Mouse (Mus musculus) layer of hippocampus, adult 2 months (tissue): ENCODE results near the gene 1700012P22Rik. TPM values are rescaled to one million over a fixed set of nuclear protein-coding genes. Genes with fewer than 3 reads are reported as not detected.

Experiments
- DNase-seq, 2 experiments: peaks; one replicate each; pipeline ENCODE4 v3.0.0; 2022; ENCODE audit warnings: low spot score in 2 of 2
- H3K27ac ChIP-seq: fragments of 200-600 bp; 2 replicates; pipeline ENCODE4 v1.8.1; 2022
- H3K4me3 ChIP-seq: fragments of 200-600 bp; 2 replicates; pipeline ENCODE4 v1.8.1; 2022; ENCODE audit warnings: mild to moderate bottlenecking
- CTCF ChIP-seq: fragments of 200-600 bp; conservative IDR thresholded peaks from 2 replicates; pipeline ENCODE4 v1.8.1; 2022; ENCODE audit warnings: antibody characterized with exemption, mild to moderate bottlenecking, moderate library complexity
- long read RNA-seq, 2 experiments: library from polyadenylated mRNA; stranded (forward); transcript quantifications; one replicate each; pipeline ENCODE4 v2.0.0; 2021; ENCODE audit warnings: borderline mapping rate in 2 of 2
- total RNA-seq, 2 experiments: library from RNA; stranded (reverse); gene quantifications; 2 replicates each; pipeline ENCODE4 v1.2.3; 2021

The 1700012P22Rik gene
- not detected for total RNA-seq
- long read RNA-seq, experiment 1: 0 reads
- long read RNA-seq, experiment 2: 0 reads

DNA sequence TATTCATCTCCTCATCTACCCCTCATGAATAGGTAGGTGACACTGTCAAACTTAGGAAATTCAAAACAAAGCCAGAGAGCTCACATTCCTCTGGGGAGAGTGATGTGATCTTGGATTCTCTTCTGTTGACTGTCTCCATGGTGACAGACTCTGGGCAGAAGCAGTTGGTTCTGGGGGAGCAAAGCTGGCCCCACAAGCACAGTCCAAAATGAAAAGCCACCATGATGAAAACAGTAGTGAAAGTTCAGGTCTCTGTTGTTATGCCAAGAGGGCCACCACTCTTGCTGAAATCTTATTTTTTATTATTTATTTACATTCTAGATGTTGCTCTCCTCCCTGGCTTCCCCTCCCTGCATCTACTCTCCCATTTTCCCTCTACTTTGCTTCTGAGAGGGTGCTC lies at the start of gene 1700012P22Rik:
Gene 1700012P22Rik, minus strand, starts transcription at position 101 of the 400 bp plus-strand sequence.
- no peak for DNase-seq
- Histone ChIP-seq H3K4me3 (no peak within 1 kb of the TSS), H3K27ac (no peak within 1 kb of the TSS)
- TF ChIP-seq CTCF: no peak

DNA sequence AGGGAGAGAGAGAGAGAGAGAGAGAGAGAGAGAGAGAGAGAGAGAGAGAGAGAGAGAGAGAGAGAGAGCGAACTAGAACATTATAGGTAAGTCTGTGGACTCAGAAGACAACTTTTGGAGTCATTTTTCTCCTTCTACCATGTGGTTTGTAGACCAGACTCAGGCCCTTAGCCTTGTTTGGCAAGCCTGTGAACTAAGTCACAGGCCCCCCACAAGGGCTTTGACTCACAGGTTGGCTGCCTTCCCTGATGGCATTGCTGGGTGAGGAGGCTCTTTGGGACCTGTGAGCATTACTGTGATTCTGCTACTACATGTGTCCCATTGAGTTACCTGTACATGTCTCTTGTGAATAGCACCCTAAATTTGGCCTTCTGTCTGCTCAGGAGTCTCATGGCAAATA lies 29.5 kb upstream of the 1700012P22Rik start:
- no peak overlapping the region for H3K4me3 ChIP-seq
- no peak for DNase-seq
- no peak for TF ChIP-seq CTCF
- H3K27ac ChIP-seq: no peak overlapping the region

DNA sequence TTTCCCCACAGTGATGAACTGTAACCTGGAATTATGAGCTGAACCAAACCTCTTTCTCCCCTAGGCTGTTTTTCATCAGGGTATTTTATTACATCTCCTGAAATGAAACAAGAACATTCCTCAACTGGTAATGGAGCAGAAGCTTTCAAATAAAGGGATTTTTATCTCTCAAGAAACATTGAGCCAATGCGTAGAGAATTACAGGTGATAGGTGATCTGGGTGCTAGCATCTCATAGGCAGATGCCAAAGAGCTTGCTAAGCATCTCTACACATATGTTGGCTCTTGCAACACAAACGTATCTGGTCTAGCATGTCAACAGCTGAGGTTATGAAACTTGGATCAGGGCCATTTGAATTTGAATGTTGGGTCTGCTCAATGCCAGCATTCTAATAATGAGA lies 26.6 kb upstream of the 1700012P22Rik start:
- H3K27ac ChIP-seq: no peak overlapping the region
- no peak for TF ChIP-seq CTCF
- DNase-seq: no peak
- H3K4me3 ChIP-seq: no peak overlapping the region

DNA sequence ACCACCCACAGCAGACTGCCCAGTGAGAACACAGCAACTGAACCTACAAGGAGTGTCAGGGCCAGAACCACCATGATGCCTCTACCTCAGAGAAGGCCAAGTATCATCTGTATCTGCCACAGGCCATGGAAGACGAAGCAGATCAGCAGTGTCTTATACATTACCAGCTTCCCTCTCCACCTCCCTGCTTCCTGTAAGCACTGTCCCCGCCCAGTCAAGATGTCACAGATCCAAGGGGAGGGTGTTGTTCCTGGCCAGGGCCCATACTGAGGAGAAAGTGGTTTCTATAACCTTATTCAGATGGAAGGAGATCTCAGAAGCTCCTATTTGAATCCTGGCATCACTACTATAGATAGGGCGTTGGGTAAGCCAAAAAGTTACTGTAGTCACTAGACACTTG lies 25.1 kb upstream of the 1700012P22Rik start, which contains the start of gene Aadacl3:
Gene Aadacl3, minus strand, starts transcription at position 101 of the 400 bp plus-strand sequence.
- no peak for TF ChIP-seq CTCF
- Histone ChIP-seq H3K27ac (no peak within 1 kb of the TSS), H3K4me3 (no peak within 1 kb of the TSS)
- DNase-seq: no peak

DNA sequence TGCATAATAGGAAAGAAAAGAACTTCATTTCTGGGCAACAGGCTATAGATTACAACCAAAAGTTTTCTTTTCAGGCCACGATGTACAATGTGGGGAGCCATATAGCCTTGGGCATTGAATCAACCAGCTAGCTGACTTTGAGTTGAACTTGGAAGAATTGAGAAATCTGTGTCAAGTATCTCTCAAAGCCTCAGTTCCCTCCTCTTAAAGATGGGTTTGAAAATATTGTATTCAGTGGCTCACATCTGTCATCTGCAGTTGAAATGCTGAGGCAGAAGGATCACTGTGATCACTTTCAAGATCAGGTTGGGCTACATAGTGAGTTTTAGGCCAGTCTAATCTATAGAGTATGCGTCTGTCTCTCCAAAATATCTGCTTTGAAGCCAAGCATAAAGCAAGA lies 14.6 kb upstream of the 1700012P22Rik start, which contains the start of gene Gm9944:
Gene Gm9944, minus strand, starts transcription at position 101 of the 400 bp plus-strand sequence.
- no peak within 1 kb of the TSS for H3K4me3 ChIP-seq
- TF ChIP-seq CTCF: no peak
- DNase-seq: no peak
- H3K27ac ChIP-seq: no peak within 1 kb of the TSS

DNA sequence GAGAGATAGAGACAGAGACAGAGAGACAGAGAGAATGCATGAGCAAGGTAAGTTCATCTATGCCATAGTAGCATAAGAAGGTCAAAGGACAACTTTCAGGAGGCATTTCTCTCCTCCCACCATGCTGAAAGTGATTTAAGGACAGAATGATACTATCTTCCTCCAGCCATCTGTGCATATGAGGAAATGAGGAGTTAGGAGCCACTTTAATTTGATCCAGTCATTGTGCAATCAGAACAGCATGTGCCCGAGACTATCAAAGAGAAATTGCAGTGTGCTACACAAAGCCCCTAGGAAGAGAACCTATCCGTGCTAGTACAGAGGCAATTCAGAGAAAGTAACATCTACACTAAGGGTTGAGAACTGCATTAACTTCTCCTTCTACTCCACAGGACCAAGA lies 10.0 kb upstream of the 1700012P22Rik start:
- Histone ChIP-seq H3K4me3 (no peak overlapping the region), H3K27ac (no peak overlapping the region)
- no peak for DNase-seq
- no peak for TF ChIP-seq CTCF

DNA sequence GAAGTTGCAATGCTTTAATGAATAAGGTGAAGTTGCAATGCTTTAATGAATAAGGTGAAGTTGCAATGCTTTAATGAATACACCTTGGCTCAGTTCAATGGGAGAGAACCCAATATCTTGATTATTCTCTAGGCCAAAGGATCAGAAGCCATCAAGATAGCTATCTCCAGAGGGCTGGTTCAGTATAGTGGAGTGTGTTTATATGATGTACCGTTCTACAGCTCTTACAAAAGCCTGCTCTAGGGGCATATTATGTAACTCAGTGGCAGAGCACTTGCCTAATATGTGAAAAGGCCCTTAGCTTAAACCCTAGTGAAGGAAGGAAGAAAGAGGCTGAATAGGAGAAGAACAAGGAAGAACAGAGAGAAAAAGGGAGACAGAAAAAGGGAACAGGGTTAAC lies 3.0 kb upstream of the 1700012P22Rik start:
- DNase-seq: no peak
- no peak overlapping the region for H3K27ac ChIP-seq
- TF ChIP-seq CTCF: no peak
- H3K4me3 ChIP-seq: no peak overlapping the region

DNA sequence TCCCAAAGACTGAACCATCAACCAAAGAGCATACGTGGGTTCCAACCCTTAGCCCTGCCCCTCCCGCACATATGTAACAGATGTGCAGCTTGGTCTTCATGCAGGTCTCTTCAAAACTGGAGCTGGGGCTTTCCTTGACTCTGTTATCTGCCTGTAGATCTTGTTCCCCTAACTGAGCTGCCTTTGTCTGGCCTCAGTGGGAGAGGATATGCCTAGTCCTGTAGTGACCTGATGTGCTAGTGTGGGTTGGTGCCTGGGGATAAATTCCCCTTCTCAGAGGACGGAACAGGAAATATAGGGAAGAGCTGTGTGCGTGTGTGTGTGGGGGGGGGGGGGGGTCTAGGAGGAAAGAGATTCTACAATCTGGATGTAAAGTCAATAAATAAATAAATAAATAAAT lies 2.5 kb upstream of the 1700012P22Rik start:
- no peak for TF ChIP-seq CTCF
- no peak for DNase-seq
- H3K4me3 ChIP-seq: no peak overlapping the region
- no peak overlapping the region for H3K27ac ChIP-seq

DNA sequence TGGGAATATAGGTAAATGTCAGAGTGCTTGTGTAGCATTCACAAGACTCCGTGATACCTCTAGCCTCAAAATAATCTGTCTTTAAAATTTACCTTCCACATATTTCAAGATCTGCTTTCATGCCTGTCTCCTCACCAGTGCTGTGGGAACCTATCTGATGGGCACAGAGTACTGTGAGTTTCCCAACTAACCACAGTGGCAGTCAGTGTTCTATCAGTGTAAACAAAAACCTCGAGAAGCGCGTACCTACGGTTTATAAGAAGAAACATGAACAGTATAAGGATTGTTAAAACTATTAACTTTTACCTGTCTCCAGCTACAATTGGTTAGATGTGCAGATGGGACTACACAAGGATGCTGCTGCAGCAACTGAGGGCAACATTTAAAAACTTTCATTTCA lies 5.4 kb downstream of the 1700012P22Rik start:
- no peak overlapping the region for H3K4me3 ChIP-seq
- no peak for DNase-seq
- no peak for TF ChIP-seq CTCF
- H3K27ac ChIP-seq: no peak overlapping the region

DNA sequence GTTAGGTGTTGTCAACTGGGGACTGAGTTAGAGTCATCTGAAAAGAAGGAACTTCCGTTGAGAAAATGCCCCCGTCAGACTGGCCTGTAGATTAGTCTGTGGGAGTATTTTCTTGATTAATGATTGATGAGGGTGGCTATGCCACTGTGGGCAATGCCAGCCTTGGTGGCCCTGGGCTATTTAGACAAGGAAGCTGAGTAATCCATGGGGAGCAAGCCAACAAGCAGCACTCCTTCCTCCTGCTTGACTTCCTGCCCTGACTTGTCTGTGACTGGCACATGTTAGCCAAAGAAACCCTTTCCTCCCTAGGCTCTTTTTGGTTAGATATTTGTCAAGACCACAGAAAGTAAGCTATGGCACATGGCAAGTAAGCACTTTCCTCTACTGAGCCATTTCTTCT lies 7.8 kb downstream of the 1700012P22Rik start:
- no peak for DNase-seq
- TF ChIP-seq CTCF: no peak
- no peak overlapping the region for H3K27ac ChIP-seq

DNA sequence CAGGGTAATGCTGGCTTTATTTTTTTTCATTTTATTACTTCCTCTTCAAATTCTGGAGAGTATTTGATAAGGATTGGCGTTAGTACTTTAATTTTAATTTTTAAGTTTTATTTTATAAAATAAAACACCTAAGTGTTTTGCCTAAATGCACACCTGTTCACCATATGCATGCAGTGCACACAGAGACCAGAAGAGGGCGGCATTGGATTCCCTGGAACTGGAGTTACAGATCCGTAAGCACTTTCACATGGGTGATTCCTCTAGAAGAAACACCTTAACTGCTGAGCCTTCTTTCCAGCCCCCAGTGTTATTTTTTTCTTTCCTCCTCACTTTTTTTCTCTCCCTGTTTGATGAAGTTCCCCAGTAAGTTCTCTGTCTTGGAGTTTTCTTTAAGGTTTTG lies 9.7 kb downstream of the 1700012P22Rik start:
- H3K4me3 ChIP-seq: no peak overlapping the region
- no peak for DNase-seq
- no peak overlapping the region for H3K27ac ChIP-seq
- TF ChIP-seq CTCF: peak; percentile 48

More for the DNA sequence above, 7.8 kb downstream of the 1700012P22Rik start:
- no peak overlapping the region for H3K4me3 ChIP-seq

DNA sequence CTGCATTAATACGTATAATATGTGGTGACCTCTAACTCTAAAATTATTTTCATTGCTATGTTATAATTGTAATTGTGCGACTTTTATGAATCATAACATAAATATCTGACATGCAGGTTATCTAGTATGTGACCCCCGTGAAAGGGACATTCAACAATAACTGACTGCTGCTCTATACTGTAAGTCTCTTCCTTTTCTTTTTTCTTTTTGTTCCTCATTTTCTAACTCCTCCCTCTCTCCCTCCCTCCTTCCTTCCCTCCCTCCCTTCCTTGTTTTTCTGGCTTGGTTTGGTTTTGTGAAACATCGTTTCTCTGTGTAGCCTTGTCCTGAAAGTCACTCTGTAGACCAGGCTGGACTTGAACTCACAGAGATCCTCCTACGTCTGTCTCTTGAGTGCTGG lies 14.0 kb downstream of the 1700012P22Rik start:
- no peak for TF ChIP-seq CTCF
- H3K4me3 ChIP-seq: no peak overlapping the region
- no peak overlapping the region for H3K27ac ChIP-seq
- DNase-seq: no peak

DNA sequence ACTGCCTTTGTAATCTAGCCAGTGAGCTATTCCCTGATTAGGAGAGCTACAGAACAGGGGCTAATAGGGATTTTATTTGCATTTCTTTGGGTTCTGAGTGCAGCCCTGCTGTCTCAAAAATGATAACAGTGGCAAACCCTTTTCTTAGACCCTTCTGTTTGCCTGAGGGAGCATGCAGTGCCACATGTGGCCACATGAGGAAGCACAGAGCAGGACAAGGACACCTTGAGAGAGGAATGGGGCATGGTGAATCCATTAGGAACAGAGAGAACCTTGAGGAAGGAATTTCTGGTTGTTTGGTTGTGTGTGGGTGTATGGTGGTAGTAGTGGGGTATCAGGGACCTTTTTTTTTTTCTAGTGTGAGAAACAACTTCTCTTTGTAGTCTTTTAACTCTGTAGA lies 17.9 kb downstream of the 1700012P22Rik start:
- no peak overlapping the region for H3K27ac ChIP-seq
- TF ChIP-seq CTCF: no peak
- DNase-seq: no peak
- H3K4me3 ChIP-seq: no peak overlapping the region

DNA sequence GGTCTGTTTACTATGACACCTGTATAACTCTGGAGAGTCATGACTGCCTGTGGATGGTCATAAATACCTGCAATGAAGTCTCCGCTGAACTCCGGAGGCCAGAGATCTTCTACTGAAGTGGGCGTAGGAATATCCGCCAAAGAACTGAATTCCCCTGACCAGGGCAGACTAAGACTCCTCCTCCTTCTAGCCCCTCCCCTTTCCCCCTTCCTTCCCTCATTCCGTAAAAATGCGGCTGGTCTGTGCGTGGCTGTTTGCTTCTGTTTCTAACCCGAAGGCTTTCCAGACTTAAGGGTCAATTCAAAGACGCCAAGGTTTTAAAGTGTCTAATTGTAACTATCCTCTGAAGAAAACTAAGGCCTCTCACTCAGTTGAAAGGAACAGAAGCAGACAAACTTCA lies 30.3 kb downstream of the 1700012P22Rik start, which contains the start of gene Pramef12:
Gene Pramef12, minus strand, starts transcription at position 175 of the 400 bp plus-strand sequence.
- no peak for TF ChIP-seq CTCF
- Histone ChIP-seq H3K27ac (no peak within 1 kb of the TSS), H3K4me3 (no peak within 1 kb of the TSS)
- no peak for DNase-seq

DNA sequence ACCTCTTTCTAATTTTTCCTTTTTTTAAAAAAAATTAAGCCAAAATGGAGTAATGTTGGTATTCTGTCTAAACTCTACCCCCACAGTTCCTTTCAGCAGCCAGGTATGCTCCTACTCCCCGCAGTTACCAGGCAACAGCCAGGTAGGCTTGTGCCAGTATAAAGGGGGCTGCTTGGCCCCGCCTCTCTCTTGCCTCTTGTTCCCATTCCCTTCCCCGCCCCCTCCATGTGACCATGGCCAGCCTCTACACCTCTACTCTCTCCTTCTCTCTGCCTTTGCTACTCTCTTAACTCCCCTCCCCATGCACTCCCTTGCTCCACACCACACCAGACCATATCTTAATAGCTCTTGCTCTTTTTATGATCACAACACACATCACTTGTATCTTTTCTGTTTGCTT lies 32.3 kb downstream of the 1700012P22Rik start:
- no peak for TF ChIP-seq CTCF
- DNase-seq: no peak
- Histone ChIP-seq H3K4me3 (no peak overlapping the region), H3K27ac (no peak overlapping the region)
